Mouse (Mus musculus): ENCODE measurements around the gene Hipk2.

The Hipk2 gene

DNA sequence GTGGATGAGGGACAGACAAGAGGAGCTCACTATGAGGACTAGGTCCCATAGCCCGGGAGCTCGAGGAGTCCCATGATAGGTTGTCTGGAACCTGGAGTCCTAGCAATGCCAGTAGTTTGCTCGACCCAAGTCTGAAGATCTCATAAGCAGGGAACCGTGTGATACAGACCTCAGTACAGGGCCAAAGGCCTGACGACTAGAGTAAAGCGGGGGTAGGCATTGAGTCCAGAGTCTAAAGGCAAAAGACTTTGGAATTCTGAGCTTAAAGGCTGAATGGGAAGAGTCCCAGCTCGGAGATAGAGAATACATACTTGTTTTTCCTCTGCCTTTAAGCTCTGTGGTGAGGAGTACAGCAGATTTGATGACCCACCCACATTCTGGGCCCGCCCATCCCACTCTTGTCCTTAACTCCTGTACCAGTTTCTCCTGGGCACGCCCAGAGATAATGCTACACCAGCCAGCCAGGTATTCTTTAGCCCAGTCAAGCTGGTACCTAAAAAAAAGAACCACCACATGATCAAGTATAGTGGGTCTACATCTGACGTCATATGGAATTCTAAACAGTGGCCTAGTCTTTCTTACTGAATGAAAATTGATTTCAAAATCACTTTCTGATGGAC, 27.0 kb upstream of the Hipk2 start:
- no peak for DNase-seq (ENCODE audit: low spot score in 2 of 2)

DNA sequence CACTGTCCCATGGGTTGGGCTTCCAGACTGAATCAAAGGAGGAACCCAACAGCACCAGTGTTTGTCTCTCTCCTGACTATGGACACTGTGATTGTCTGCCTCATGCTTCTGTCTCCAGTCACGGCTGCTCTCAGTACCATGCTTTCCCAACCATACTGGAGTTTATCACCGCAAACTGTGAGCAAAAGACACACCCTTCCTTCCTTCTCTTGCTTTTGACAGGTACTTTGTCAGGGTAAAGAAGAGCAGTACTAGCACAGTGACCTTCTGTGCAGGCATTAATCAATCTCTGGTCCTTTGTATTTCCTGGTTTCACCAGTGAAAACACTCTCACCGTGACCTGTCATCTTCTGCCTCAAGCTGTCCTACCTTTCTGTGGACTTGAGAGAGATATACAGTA, 25.7 kb upstream of the Hipk2 start:
- no peak for DNase-seq (ENCODE audit: low spot score in 2 of 2)

DNA sequence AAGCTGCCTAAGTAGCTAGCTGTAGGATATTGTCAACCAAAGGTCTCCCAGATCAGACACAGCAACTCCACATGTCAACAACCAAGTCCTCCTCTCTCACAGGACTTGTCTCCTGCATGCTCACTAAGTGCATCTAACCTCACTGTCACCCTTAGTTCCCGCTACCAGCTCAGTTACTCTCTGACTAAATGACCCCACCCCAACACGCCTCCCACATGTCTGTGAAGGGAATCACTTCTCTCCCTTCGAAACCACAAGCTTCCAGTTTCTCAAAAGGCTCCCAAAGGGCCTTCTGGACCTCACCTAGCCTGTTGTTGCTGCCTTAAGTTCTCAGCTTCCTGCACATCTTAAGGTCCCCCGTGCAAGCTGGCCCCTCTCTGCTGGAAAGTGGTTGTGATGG, 25.2 kb upstream of the Hipk2 start:
- DNase-seq (ENCODE audit: low spot score in 2 of 2): no peak

DNA sequence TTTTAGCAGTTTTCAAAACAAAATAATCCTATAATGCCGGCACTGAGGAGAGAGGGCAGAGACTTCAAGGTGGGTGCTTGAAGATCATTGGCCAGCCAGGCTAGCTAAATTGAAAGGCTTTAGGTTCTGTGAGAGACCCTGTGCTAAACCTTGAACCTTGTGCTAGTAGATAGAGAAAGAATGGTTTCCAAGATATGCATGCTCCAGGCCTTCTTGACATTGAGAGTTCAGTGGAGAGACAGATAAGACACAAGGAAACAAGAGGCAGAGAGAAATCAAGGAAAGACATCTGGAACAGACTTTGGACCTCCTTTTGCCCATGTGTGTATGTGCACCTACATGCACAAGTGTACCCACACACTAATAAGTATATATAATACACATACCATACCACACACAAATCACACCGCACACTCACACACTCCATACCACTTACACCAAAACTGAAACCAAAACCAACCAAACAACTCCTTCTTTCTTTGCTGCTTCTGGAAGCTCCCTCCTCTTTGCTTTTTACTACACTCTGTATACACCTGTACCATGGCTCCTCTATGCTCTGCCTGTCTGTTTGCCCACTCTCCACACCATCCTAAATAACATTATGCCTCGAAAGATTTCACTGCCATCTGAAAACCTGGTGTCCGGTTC, 24.6 kb upstream of the Hipk2 start:
- no peak for DNase-seq (ENCODE audit: low spot score in 2 of 2)

DNA sequence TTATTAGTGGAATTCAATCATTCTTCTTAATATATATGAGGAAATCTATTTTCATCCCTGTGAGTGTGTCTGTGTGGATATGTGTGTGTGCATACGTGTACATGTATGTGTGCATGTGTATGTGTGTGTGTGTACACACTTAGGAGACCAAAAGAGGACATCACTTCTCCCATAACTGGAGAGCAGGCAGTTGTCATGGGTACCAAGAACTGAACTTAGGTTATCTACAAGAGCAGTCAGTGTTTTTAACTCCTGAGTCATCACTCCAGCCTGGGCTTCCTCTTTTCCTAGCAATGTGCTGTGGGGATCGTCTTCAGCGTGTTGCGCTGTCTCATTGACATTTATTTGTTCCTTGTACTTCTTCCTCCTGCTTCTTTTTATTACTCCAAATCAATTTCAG, 24.1 kb upstream of the Hipk2 start:
- DNase-seq (ENCODE audit: low spot score in 2 of 2): peak in 1 of 2 experiments; percentile 65

DNA sequence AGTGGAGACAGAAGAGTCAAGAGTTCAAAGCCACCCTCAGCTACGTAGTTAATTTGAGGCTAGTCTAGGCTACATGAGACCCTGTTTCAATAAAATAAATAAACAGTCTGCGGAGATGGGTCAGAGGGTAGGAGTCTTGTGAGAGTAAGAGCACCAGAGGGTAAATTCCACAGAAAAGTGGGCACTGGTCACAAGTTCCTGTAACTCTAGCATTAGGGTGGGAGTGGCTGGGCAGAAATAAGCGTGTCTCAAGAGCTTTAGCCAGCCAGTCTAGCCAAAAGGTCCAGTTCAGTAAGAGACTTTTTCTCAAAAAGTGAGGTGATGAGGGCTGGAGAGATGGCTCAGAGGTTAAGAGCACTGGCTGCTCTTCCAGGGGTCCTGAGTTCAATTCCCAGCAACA, 17.6 kb upstream of the Hipk2 start:
- DNase-seq (ENCODE audit: low spot score in 2 of 2): no peak

DNA sequence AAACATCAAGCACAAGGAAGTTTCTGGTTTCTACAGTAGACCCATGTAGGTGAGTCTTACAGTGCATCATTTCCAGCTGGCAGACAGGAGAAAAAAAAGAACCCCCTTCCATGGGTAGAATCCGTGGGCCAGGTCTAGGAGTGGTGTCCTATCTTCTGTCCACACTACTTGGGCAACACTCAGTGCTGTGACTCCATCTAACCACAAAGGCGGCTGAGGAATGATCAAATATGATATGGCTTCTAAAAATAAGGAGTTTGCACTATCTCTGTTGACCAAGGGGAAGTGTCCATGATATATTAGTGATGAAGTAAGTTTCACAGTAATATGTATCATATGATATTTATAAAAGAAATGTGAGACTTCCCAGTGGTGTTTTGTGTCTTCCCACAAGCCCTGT, 16.1 kb upstream of the Hipk2 start:
- no peak for DNase-seq (ENCODE audit: low spot score in 2 of 2)

DNA sequence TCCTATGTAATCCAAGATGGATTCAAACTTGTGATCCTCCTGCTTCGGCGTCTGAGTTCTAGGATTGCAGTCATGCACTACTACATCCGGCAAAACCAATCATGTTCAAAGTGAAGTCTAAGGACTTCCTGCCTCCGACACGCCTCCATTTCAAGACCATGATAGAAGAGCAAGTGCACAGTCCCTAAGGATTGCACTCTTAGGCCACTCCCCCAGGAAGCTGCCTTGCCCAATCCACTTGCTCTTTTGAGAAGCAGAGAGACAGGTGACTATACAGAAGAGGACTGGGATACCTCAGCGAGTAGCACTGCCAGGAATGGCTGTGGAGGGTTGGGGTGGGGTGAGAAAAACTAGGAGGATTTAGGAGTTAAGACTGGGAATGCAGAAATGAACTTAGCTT, 13.2 kb upstream of the Hipk2 start:
- DNase-seq (ENCODE audit: low spot score in 2 of 2): no peak

DNA sequence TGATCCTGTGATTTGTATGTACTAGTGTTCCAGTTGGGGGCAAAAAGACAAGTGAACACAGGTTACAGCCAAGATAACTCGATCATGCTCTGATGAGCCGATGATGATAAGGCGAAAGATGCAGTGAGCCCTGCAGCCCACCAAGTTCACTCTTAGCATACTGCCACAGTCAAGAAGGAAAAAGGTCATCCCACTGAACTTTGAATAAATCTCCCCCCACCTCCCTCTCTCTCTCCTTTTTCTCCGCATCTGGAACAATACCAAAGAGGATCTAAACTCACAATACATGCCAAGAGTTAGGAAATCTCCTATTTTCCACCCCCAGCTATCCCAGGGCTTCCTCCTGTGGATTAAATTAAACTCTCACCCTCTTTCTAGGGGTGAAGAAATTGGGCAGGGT, 11.5 kb upstream of the Hipk2 start:
- no peak for DNase-seq (ENCODE audit: low spot score in 2 of 2)

DNA sequence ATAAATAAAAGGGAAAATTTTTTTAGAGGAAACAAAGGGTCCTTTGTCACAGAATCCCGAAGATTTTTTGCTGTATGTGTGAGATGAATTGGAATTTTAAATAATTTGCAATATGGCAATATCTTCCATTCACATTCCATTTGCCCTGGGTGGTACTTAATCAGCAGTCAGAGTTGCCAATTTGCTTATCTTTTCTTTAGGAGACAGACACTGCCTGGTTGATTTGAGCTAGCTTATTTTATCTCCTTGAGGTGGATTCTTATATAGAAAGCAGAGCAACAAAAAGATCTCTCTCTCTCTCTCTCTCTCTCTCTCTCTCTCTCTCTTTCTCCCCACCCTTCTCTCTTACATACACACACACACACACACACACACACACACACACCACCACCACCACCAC, 9.2 kb upstream of the Hipk2 start:
- DNase-seq (ENCODE audit: low spot score in 2 of 2): no peak

DNA sequence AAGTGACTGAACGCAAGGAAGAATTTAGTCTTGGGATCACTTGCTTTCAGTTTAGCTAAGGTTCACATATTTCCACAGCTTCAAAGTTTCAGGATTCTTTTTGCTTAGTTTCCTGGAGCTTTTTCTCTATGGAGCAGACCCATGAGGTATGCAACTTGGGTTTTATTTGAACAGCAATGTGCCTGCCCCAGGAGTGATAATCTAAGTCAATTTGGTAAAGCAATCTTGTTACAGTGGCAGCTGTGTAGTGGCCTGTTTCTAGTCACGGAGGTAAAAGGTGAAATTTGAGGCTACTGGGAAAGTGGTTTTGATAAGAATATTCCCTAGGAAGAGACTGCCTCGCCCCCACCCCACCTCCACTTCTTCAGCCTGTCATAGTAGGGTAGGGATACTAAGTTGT, 8.5 kb upstream of the Hipk2 start:
- no peak for DNase-seq (ENCODE audit: low spot score in 2 of 2)

DNA sequence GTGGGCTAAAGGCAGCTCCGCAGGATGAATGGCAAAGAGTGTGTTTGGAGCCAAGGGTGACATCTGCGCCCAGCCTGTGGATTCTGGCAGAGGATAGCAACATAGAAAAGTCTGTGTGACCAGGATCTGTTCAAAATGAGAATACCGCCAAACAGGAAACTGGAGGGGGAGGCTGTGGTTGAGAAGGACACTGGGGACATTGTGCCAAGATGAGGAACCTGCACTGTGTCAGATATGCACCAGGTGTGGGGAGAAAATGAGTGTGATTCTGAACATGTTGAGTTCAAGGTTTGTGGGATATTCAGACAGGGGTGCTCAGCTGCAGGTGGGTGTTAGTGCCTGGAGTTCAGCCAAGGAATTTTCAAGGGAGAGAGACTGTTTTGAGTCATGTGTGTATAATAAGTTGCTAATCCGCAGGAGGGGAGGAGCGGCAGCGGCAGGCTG, 6.8 kb upstream of the Hipk2 start:
- no peak for DNase-seq (ENCODE audit: low spot score in 2 of 2)

DNA sequence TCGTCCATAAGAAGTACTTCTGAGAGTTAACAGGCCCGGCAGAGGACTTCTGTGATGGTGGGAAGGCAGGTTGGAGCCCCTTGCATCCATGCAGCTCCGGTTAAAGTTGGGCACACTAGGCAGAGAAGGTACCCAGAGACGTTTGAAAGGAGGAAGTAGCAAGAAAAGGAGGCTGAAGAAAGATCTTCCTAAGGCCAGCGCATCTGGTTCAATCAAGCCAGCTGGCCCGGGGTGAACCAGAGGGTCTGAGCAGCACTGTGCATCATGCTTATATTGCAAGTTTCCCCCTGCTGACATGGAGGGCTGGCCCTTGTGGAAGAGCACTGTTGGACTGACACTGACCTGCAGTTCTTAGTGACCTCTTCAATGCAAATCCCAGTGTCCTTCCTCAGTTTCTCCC, 6.0 kb upstream of the Hipk2 start:
- no peak for DNase-seq (ENCODE audit: low spot score in 2 of 2)

DNA sequence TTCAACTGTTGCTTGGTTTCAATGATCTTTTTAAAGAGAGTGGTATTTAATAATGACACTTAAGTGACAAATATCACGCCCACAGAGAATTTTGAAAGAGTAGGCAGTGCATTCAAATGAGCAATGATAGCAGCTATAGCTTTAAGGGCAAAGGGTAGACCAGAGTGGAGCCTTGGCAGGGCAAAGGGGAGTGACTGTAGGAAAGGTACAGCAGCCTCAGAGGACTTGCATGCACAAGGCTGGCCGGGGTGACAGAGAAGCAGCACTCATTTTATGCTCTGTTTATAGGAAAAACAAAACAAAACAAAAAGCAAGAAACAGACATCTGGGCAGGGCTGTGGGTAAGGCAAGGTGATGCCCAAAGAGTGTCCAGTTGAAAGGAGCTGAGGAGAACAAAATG, 5.5 kb upstream of the Hipk2 start:
- DNase-seq (ENCODE audit: low spot score in 2 of 2): no peak

DNA sequence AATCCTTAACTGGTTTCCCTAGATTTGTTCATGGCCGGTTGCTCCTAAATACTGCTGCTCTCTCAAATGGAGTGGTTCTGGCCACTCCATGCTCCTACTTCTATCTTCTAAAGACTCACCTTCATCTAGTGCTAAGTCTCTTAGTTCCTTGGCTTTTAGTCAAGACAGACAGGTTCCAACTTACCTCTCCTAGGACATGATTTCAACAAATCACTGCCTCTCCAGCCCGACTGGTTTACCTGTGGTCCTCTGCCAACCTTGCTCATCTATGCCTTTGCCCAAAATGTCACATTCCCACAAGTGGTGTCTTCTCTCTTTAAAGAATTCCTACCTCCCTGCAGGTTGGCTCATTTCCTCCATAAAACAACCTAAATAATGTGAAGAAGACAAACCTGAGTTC, 1.7 kb upstream of the Hipk2 start:
- no peak for DNase-seq (ENCODE audit: low spot score in 2 of 2)

DNA sequence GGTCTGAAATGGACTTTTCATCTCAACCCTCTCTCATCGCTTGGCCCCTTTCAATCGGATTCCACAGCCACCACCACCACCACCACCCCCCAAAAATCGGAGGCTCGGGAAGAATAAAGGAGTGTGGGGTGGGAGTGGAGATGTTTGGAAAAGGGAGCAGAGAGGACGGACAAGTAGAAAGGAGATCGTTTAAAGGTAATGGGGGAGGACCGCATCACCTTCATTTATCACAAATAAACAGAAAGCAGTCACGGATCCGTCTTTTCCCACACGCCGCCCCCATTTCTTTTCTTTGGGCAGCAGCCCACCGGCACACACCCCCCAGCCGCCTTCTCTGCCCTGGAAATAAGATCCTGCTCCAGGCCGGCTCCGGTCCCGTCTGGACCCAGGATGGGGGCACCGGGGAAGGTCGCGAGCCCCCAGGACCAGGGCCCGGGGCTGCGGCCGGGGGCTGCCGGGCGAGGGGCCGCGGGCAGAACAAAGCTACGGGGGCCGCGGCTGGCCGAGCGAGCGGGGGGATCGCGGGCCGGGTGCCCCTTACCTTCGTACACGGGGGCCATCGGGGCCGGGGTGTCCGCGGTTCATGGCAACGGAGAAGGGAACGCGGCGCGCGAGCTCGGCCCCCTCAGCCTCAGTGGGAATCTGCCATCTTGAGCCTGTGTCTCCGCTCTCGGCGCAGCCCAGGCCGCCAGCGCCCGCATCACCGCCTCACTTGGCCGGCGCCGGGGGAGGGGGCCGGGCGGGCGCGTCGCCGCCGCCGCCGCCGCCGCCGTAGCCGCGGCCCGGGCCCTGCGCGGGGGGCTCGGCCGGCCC, 501 bp downstream of the Hipk2 start, which contains the start of gene Tbxas1:
Gene Tbxas1, plus strand, starts transcription at position 147 of the 813 bp plus-strand sequence.
- peak; percentile 56 to 83 for DNase-seq (ENCODE audit: low spot score in 2 of 2)

DNA sequence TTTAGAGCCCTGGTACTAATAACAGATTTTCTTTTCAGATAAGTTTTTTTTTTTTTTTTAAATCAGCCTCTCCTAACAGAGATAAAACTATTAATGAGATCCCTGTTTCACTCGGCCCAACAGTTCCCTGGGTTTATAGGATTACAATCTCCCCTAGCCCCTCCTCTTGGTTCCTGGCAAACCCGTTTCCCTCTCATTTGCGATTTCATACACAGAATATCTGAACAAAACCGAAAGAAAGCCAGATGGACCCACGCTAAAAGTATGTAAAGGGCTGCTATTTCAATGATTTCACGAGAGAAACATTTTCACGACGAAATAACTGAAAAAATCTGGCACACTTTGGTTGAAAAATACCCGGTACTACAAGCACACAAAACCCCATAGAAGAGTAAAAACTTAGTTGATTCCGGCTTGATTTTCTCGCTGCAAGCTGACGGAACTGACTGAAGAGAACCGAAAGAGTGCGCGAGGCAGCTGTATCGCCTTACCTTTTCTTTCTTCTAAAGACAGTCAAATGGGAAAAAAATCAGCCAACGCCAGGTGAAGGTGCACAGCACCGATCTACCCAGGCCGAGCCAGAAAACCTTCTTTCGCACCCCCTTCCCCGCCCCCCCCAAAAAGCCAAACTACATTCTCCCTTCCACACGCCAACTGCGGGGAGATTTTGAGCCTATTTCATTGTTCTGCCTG, 1.3 kb downstream of the Hipk2 start:
- DNase-seq (ENCODE audit: low spot score in 2 of 2): peak in 1 of 2 experiments; percentile 32

DNA sequence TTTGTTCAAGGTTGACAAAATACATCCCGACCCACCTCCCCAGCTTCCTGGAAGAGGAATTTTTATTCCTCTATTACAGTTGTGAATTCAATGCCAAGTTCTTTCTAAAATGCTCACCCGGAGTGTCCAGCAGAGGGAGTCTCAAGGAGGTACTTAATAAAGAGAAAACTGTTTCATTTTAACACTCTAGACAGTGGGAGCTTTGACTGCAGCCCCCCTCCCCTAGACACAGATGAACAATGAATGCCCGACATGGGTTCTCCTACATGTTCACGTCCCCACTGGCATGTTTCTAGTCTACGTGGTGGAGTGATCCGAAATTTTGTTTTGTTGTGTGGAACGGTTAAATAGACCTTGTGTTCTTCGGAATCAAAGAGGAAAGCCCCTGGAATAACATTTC, 1.9 kb downstream of the Hipk2 start:
- peak; percentile 66 to 83 for DNase-seq (ENCODE audit: low spot score in 2 of 2)

DNA sequence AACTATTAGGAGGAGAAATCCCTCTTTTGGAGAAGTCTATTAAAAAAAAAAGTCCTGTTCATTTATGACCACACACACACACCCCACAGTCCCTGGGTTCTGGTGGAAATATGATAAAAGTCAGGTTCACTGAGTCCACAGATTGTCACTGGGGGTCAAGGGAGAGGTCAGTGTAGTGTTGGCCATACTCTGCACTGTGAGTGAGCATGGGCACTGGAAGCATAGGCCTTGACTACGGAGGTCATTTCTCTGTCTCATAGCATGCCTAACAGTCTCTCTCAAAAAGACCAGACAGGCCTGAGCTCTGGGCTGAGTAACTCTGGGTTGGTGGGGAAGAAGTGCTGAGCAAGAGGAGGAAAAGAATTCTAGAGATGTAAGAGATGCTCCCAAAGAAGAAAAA, 2.6 kb downstream of the Hipk2 start:
- no peak for DNase-seq (ENCODE audit: low spot score in 2 of 2)

DNA sequence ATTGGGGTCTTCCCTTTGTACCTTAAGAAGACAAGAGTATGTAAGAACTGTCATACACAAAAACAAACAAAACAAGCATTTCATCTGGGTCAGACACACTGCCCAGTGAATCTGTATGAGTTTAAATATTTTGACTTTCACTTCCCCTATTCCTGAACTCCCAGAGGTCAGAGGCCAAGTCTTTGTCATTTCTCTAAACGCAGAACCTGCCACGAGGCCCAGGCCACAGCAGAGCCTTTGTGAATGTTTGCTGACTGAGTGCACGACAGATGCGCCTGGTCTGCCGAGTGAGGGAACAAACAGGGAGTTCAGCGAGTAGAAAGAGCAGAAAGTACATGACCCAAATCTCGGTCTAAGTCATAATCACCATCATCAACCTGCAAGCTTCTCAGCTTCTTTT, 4.9 kb downstream of the Hipk2 start:
- DNase-seq (ENCODE audit: low spot score in 2 of 2): no peak

DNA sequence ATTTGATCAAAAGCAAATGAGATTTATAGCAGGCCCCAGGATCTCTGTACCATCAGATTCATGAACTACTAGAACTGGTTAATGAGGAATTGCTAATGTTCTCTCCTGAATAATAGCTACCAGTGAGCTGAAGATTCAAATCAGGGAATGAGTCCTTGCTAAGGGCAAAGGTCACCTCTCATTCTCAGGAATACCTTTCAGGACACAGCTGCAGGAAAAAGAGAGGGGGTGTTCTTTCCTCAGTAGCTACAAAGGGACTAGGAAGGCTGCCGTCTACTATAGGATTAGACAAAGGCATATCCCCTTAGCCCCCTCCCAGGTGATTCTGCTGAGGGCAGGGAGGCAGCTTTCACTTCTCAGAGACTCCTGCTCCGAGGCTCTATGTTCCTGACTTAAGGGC, 5.9 kb downstream of the Hipk2 start:
- no peak for DNase-seq (ENCODE audit: low spot score in 2 of 2)

DNA sequence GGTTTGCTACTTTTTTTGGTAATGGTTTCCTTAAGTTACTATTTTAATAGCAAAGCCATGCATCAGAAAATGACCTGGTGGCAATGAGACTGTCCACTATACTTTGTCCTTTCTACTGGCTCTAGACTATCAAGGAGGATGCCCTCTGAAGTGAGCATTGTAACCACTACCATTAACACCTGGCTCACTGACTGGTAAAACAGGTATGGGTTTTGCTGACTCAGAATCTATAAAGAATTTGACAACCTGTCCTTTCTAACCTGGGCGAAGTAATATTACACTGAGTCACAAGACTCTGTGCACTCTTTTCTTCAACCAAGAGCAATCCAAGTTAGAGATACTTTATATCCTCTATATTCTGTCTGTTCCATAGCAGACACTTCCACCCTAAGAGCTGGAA, 7.0 kb downstream of the Hipk2 start:
- DNase-seq (ENCODE audit: low spot score in 2 of 2): no peak
